Mouse (Mus musculus): Measurements from ENCODE around the gene D630039A03Rik. TPM values are rescaled to one million over a fixed set of nuclear protein-coding genes. Genes with fewer than 3 reads are reported as not detected.

D630039A03Rik gene
- polyA plus RNA-seq, 1 experiment from 2014 or later = 0.23 TPM

DNA sequence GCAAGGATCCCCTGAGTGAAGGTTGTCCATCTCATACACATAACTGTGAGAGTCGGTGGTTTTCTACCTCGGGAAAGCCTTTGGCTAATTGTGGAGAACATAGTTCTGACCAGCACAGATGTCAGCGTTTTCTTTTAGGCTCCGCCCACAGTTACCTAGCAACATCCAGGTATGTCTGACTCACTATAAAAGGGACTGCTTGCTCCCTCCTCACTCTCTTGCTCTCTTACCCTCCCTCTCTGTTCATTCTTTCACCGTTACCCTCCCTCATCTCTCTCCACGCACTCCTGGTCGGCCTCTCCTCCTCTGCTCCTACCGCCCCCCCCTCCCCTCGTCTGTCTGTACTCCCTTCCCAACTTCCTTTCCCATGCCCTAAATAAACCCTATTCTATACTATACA lies 11.5 kb downstream of the D630039A03Rik start:
- Histone ChIP-seq H3K4me2 (ENCODE audit: low read depth, severe bottlenecking) (no peak overlapping the region), H3K27me3 (ENCODE audit: control insufficient read depth, insufficient read depth, low read length) (no peaks in the 10 kb centered on the region)

DNA sequence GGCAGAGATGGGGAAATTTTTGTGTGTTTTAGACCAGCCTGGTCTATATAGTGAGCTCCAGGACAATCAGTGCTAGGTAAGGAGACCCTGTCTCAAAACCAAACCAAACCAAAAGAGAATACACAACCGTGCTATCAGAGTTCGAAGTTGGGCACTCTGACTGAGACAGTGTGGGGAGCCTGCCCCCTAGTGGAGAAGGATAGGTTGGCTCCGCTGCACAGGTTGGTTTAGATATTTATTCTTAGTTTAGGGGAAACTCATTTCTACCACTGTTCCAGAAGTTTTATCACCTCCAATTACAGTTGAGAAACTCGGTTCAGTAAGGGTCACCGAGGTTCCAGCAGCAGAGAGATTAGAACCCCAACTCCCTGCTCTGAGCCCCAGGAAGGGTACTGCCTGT lies 11.9 kb downstream of the D630039A03Rik start:
- H3K4me2 ChIP-seq (ENCODE audit: low read depth, severe bottlenecking) = no peak overlapping the region
- no peak overlapping the region for H3K9ac ChIP-seq (ENCODE audit: low read length)
- H3K4me1 ChIP-seq (ENCODE audit: control insufficient read depth, insufficient read depth, low read length) = no peaks in the 10 kb centered on the region
- H3K36me3 ChIP-seq (ENCODE audit: control insufficient read depth, insufficient read depth, low read length) = no peaks in the 10 kb centered on the region
- H3K27me3 ChIP-seq (ENCODE audit: control insufficient read depth, insufficient read depth, low read length) = no peaks in the 10 kb centered on the region
- no peak overlapping the region for H3K27ac ChIP-seq (replicated peaks; ENCODE audit: low read depth, low read length)
- peak; percentile 67; the same call in 1 of the 2 replicates for ATAC-seq (ENCODE audit: insufficient number of reproducible peaks, low FRiP score, low TSS enrichment, low read depth)
- no peak overlapping the region for H3K4me3 ChIP-seq (ENCODE audit: low read depth, low read length)
- DNase-seq (ENCODE audit: low spot score) = peak; percentile 83
- H3K9me3 ChIP-seq (ENCODE audit: control insufficient read depth, low read length) = no peaks in the 10 kb centered on the region
- 17% methylated on average over 5 of the region's 5 CpGs for WGBS

More for the DNA sequence above, 11.5 kb downstream of the D630039A03Rik start:
- no peak overlapping the region for H3K4me3 ChIP-seq (ENCODE audit: low read depth, low read length)
- ATAC-seq (ENCODE audit: insufficient number of reproducible peaks, low FRiP score, low TSS enrichment, low read depth) = 0 out of 2 replicates have a peak, but pooled peaks have one; percentile 49
- H3K27ac ChIP-seq (replicated peaks; ENCODE audit: low read depth, low read length) = no peak overlapping the region
- WGBS = 35% methylated on average over 9 of the region's 9 CpGs
- no peaks in the 10 kb centered on the region for H3K9me3 ChIP-seq (ENCODE audit: control insufficient read depth, low read length)
- no peak for DNase-seq (ENCODE audit: low spot score)
- H3K9ac ChIP-seq (ENCODE audit: low read length) = no peak overlapping the region
- H3K36me3 ChIP-seq (ENCODE audit: control insufficient read depth, insufficient read depth, low read length) = no peaks in the 10 kb centered on the region
- H3K4me1 ChIP-seq (ENCODE audit: control insufficient read depth, insufficient read depth, low read length) = no peaks in the 10 kb centered on the region

DNA sequence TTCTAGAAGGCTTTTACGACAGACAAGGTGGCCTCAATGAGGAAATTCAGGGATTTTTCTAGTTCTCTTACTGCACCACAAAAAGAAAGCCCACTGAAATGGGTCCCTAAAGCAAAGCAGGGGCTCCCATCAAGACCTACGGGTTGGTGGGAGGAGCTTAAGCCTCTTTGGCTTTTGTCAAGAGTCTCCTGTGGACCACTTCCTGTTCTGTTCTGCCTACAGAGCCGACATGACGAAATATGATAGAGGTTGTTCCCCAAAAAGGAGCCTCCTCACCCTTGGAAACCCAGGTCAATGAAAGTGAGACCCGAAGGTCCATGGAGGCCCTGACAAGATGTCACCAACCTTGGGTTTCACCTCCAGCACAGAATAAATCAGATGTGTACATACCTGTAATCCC lies 13.5 kb downstream of the D630039A03Rik start:
- ATAC-seq (ENCODE audit: insufficient number of reproducible peaks, low FRiP score, low TSS enrichment, low read depth) (no peak), DNase-seq (ENCODE audit: low spot score) (no peak)
- no peak overlapping the region for H3K4me2 ChIP-seq (ENCODE audit: low read depth, severe bottlenecking)
- H3K4me1 ChIP-seq (ENCODE audit: control insufficient read depth, insufficient read depth, low read length) = no peaks in the 10 kb centered on the region
- no peaks in the 10 kb centered on the region for H3K27me3 ChIP-seq (ENCODE audit: control insufficient read depth, insufficient read depth, low read length)
- H3K4me3 ChIP-seq (ENCODE audit: low read depth, low read length) = no peak overlapping the region
- H3K9ac ChIP-seq (ENCODE audit: low read length) = no peak overlapping the region
- no peaks in the 10 kb centered on the region for H3K9me3 ChIP-seq (ENCODE audit: control insufficient read depth, low read length)
- no peak overlapping the region for H3K27ac ChIP-seq (replicated peaks; ENCODE audit: low read depth, low read length)
- no peaks in the 10 kb centered on the region for H3K36me3 ChIP-seq (ENCODE audit: control insufficient read depth, insufficient read depth, low read length)
- 87% methylated on average over 5 of the region's 5 CpGs for WGBS

DNA sequence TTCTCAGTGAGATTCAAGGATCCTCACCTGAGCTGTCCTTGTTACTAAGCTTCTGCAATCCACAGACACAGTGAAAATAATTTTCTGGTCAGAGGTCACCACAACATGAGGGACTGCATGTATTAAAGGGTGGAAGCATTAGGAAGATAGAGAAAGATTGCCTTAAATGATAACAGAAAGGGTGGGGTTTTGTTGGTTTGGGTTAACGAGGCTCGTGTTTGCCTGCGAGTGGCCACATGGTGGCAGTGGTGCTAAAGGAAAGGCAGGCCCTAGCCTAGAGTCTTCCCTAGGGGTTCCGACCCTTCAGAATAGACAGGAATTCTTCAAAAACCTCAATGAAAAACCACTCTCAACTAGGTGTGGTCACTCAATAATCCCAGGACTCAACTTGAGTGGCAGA lies 14.9 kb downstream of the D630039A03Rik start:
- ATAC-seq (ENCODE audit: insufficient number of reproducible peaks, low FRiP score, low TSS enrichment, low read depth) (no peak), DNase-seq (ENCODE audit: low spot score) (peak; percentile 54)
- H3K9me3 ChIP-seq (ENCODE audit: control insufficient read depth, low read length) = no peaks in the 10 kb centered on the region
- no peak overlapping the region for H3K4me3 ChIP-seq (ENCODE audit: low read depth, low read length)
- H3K27me3 ChIP-seq (ENCODE audit: control insufficient read depth, insufficient read depth, low read length) = no peaks in the 10 kb centered on the region
- H3K4me2 ChIP-seq (ENCODE audit: low read depth, severe bottlenecking) = no peak overlapping the region
- 6% methylated on average over 4 of the region's 4 CpGs for WGBS
- no peaks in the 10 kb centered on the region for H3K36me3 ChIP-seq (ENCODE audit: control insufficient read depth, insufficient read depth, low read length)
- no peak overlapping the region for H3K9ac ChIP-seq (ENCODE audit: low read length)
- no peak overlapping the region for H3K27ac ChIP-seq (replicated peaks; ENCODE audit: low read depth, low read length)
- no peaks in the 10 kb centered on the region for H3K4me1 ChIP-seq (ENCODE audit: control insufficient read depth, insufficient read depth, low read length)

DNA sequence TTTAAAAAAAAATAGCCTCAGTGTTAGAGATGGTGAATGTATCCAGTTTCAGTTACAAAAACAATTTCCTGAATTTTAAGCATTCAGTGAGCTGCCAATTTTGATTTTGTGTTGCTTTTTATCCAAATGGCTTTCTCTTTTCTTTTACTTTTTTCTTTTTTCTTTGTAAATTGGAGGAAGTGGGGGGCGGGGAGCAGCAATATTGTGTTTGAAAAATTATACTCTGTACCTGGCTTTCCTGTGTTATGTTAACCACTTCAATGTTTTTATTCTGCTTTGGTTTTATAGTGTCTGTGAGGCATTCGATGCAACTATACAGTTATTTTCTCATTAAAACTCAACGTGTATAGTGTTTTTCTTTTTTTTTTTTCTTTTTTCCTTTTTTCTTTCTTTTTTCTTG lies 19.5 kb downstream of the D630039A03Rik start:
- ATAC-seq (ENCODE audit: insufficient number of reproducible peaks, low FRiP score, low TSS enrichment, low read depth) = no peak
- no peaks in the 10 kb centered on the region for H3K9me3 ChIP-seq (ENCODE audit: control insufficient read depth, low read length)
- no peak overlapping the region for H3K27ac ChIP-seq (replicated peaks; ENCODE audit: low read depth, low read length)

DNA sequence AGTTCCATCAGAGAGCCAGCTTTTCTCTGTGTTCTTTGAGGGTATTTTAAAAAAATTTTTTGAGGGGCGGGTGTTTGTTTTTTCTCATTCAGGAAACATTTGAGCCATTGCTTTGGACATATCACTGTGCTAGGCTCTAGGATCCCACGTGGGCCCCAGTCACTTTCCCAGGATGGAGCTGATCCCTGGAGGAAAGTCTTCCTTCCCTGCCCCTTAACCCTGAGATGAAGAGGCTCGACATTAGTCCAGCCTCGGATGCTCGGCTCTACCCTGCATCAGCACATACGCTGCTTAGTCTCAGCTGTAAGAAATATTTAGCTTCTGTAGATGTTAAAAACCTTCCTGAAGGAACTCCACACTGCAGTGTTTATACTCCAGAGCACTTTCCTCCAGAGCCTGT lies 20.2 kb downstream of the D630039A03Rik start:
- H3K27ac ChIP-seq (replicated peaks; ENCODE audit: low read depth, low read length) = no peak overlapping the region
- WGBS = 65% methylated on average over 6 of the region's 6 CpGs

More for the DNA sequence above, 19.5 kb downstream of the D630039A03Rik start:
- no peak for DNase-seq (ENCODE audit: low spot score)
- no peaks in the 10 kb centered on the region for H3K36me3 ChIP-seq (ENCODE audit: control insufficient read depth, insufficient read depth, low read length)
- no peak overlapping the region for H3K4me3 ChIP-seq (ENCODE audit: low read depth, low read length)
- H3K4me2 ChIP-seq (ENCODE audit: low read depth, severe bottlenecking) = no peak overlapping the region
- no peaks in the 10 kb centered on the region for H3K4me1 ChIP-seq (ENCODE audit: control insufficient read depth, insufficient read depth, low read length)
- H3K9ac ChIP-seq (ENCODE audit: low read length) = no peak overlapping the region
- H3K27me3 ChIP-seq (ENCODE audit: control insufficient read depth, insufficient read depth, low read length) = no peaks in the 10 kb centered on the region
- 83% methylated on average over 3 of the region's 3 CpGs for WGBS

DNA sequence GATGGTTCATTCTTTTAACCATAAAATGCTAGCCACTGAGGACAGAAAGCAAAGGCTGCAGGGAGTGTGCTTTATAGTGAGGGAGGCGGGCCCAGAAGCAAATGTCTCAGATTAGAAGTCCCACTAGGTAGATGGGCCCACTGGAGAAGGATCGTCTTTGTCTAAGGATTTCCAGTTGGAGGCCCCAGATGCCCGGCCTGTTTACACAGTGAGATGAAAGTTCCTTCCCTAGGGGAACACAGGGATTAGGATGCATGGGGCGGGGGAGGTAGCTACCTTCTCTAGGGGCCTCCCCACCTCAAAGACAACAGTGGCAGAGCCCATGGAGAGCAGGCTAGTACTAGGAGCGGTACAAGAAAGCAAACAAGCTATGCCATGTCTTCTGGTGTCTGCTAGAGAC lies 21.0 kb downstream of the D630039A03Rik start:
- 49% methylated on average over 5 of the region's 5 CpGs for WGBS
- no peak for DNase-seq (ENCODE audit: low spot score)

More for the DNA sequence above, 20.2 kb downstream of the D630039A03Rik start:
- H3K27me3 ChIP-seq (ENCODE audit: control insufficient read depth, insufficient read depth, low read length) = no peaks in the 10 kb centered on the region
- no peaks in the 10 kb centered on the region for H3K4me1 ChIP-seq (ENCODE audit: control insufficient read depth, insufficient read depth, low read length)
- H3K4me3 ChIP-seq (ENCODE audit: low read depth, low read length) = no peak overlapping the region
- ATAC-seq (ENCODE audit: insufficient number of reproducible peaks, low FRiP score, low TSS enrichment, low read depth) (no peak), DNase-seq (ENCODE audit: low spot score) (no peak)
- H3K36me3 ChIP-seq (ENCODE audit: control insufficient read depth, insufficient read depth, low read length) = no peaks in the 10 kb centered on the region
- no peak overlapping the region for H3K4me2 ChIP-seq (ENCODE audit: low read depth, severe bottlenecking)
- H3K9me3 ChIP-seq (ENCODE audit: control insufficient read depth, low read length) = no peaks in the 10 kb centered on the region
- H3K9ac ChIP-seq (ENCODE audit: low read length) = no peak overlapping the region

DNA sequence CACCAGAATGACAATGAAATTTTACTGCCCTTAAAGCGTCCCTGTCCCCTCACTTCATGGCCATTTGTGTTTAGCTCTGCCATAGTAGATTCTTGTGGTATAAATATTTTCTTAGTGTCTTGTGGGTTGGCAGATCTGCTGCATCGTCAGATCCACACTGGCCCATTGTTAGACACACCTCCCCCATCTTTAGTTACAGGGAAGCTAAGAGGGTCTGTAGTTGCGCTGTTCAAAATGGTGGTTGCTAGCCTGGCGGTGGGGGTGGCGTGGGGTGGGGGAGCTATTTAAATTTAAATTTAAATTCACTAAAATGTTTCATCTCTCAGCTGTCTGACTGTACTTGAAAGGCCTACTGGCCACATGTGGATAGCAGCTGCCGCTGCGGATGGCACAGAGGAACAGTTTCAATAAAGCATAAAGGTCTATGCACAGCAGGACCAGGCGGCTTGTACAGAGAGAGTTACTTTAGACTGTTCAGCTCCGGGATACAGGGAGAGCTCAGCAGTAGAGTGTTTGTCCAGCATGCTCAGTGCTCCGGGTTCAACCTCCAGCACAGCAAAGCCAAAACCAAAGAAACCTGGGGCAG lies 24.0 kb downstream of the D630039A03Rik start:
- DNase-seq (ENCODE audit: low spot score) (no peak), ATAC-seq (ENCODE audit: insufficient number of reproducible peaks, low FRiP score, low TSS enrichment, low read depth) (no peak)
- Histone ChIP-seq H3K36me3 (ENCODE audit: control insufficient read depth, insufficient read depth, low read length) (no peaks in the 10 kb centered on the region), H3K4me3 (ENCODE audit: low read depth, low read length) (no peak overlapping the region), H3K4me2 (ENCODE audit: low read depth, severe bottlenecking) (no peak overlapping the region), H3K4me1 (ENCODE audit: control insufficient read depth, insufficient read depth, low read length) (no peaks in the 10 kb centered on the region), H3K27me3 (ENCODE audit: control insufficient read depth, insufficient read depth, low read length) (no peaks in the 10 kb centered on the region), H3K9me3 (ENCODE audit: control insufficient read depth, low read length) (no peaks in the 10 kb centered on the region), H3K9ac (ENCODE audit: low read length) (no peak overlapping the region), H3K27ac (replicated peaks; ENCODE audit: low read depth, low read length) (no peak overlapping the region)
- 72% methylated on average over 10 of the region's 10 CpGs for WGBS

More for the DNA sequence above, 21.0 kb downstream of the D630039A03Rik start:
- no peak overlapping the region for H3K4me3 ChIP-seq (ENCODE audit: low read depth, low read length)
- no peaks in the 10 kb centered on the region for H3K9me3 ChIP-seq (ENCODE audit: control insufficient read depth, low read length)
- H3K27me3 ChIP-seq (ENCODE audit: control insufficient read depth, insufficient read depth, low read length) = no peaks in the 10 kb centered on the region
- H3K4me2 ChIP-seq (ENCODE audit: low read depth, severe bottlenecking) = no peak overlapping the region
- no peak for ATAC-seq (ENCODE audit: insufficient number of reproducible peaks, low FRiP score, low TSS enrichment, low read depth)
- H3K27ac ChIP-seq (replicated peaks; ENCODE audit: low read depth, low read length) = no peak overlapping the region
- no peaks in the 10 kb centered on the region for H3K36me3 ChIP-seq (ENCODE audit: control insufficient read depth, insufficient read depth, low read length)
- H3K4me1 ChIP-seq (ENCODE audit: control insufficient read depth, insufficient read depth, low read length) = no peaks in the 10 kb centered on the region
- H3K9ac ChIP-seq (ENCODE audit: low read length) = no peak overlapping the region

DNA sequence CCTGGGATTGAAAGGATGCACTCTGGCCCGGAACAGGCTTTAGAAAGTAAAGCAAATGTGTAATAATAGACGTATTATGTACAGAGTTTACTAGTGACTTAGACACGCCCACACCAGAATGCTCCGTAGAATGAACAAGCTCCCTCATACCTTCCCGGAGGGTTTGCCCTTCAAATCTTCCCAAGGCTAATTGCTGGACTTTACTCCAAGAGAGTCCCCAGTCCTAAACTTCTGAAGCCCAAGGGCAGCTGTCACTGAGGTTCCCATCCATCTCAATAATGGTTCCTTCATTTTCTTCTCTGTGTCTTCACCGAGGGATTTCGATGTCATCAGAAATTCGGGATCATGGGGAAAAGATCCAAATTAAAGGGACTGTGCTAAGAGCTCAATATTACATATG lies 26.3 kb downstream of the D630039A03Rik start:
- Histone ChIP-seq H3K4me3 (ENCODE audit: low read depth, low read length) (no peak overlapping the region), H3K27ac (replicated peaks; ENCODE audit: low read depth, low read length) (no peak overlapping the region), H3K4me2 (ENCODE audit: low read depth, severe bottlenecking) (no peak overlapping the region), H3K4me1 (ENCODE audit: control insufficient read depth, insufficient read depth, low read length) (peaks cover 2% of the 10 kb centered on the region; the same call in 1 of the 2 replicates), H3K27me3 (ENCODE audit: control insufficient read depth, insufficient read depth, low read length) (no peaks in the 10 kb centered on the region), H3K36me3 (ENCODE audit: control insufficient read depth, insufficient read depth, low read length) (no peaks in the 10 kb centered on the region), H3K9ac (ENCODE audit: low read length) (no peak overlapping the region), H3K9me3 (ENCODE audit: control insufficient read depth, low read length) (no peaks in the 10 kb centered on the region)
- WGBS = 96% methylated on average over 8 of the region's 8 CpGs
- DNase-seq (ENCODE audit: low spot score) = no peak
- no peak for ATAC-seq (ENCODE audit: insufficient number of reproducible peaks, low FRiP score, low TSS enrichment, low read depth)
